In the genomic region with DNA sequence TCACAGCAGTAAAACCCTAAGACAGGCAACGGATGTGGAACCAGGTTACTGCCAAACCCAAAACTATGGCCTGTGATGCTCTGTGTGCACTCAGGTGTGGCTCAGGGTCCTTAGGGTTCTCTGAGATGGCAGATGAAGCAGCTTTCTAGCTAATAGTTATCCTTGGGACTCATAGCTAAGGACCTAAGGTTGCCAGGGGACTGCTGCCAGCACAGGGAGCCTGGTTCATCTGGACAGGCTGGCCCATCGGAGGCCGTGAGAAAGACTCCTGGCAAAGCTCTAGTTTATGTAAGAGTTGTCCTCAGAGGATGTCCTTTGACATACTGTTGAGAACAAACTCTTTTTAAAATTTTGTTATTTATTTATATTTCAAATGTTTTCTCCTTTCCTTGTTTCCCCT, we compare ENCODE assay signal across 14 mouse cellular contexts.
"Had no signal": no experiment of that assay in that cellular context is flagged by ENCODE, and none has a peak within 500 bp of the region (broad histone marks: within the 10 kb centered on the region; RNA-seq: fewer than 3 reads in every experiment).

No protein-coding gene starts in this region.

- ATAC-seq: lung, postnatal 0 days; midbrain, embryonic 13.5 days had no signal

- H3K9ac ChIP-seq: kidney, embryonic 15.5 days; liver, embryonic 15.5 days; midbrain, embryonic 13.5 days; stomach, embryonic 15.5 days had no signal

- H3K4me3 ChIP-seq: kidney, embryonic 15.5 days; limb, embryonic 10.5 days; liver, embryonic 15.5 days; midbrain, embryonic 13.5 days; myocyte; stomach, embryonic 15.5 days had no signal

- H3K27me3 ChIP-seq: kidney, embryonic 15.5 days; liver, embryonic 15.5 days; midbrain, embryonic 13.5 days; stomach, embryonic 15.5 days had no signal

- H3K4me2 ChIP-seq: kidney, embryonic 15.5 days; liver, embryonic 11.5 days; liver, embryonic 15.5 days; midbrain, embryonic 13.5 days; stomach, embryonic 15.5 days had no signal

- H3K4me1 ChIP-seq: kidney, embryonic 15.5 days; limb, embryonic 10.5 days; liver, embryonic 15.5 days; midbrain, embryonic 13.5 days; stomach, embryonic 15.5 days had no signal

- DNase-seq: kidney, postnatal 14 days; lung, adult 2 months; lung, postnatal 36 days; right cerebral cortex, postnatal 14 days; thymus, adult 2 months; thymus, postnatal 25 days had no signal

- H3K27ac ChIP-seq: kidney, embryonic 15.5 days; limb, embryonic 10.5 days; liver, embryonic 15.5 days; midbrain, embryonic 13.5 days; stomach, embryonic 15.5 days had no signal

- H3K9me3 ChIP-seq: kidney, embryonic 15.5 days; limb, embryonic 10.5 days; liver, embryonic 15.5 days; midbrain, embryonic 13.5 days; stomach, embryonic 15.5 days had no signal

- H3K36me3 ChIP-seq: kidney, embryonic 15.5 days; limb, embryonic 10.5 days; liver, embryonic 15.5 days; midbrain, embryonic 13.5 days; stomach, embryonic 15.5 days had no signal
